Mouse (Mus musculus) testis, adult 2 months (tissue): Measurements from ENCODE around the gene Matn4.

Experiments used
- CTCF ChIP-seq: fragments of 200-500 bp; IDR thresholded peaks from 2 replicates; pipeline ENCODE4 v1.5.1; 2012; ENCODE audit warnings: low read depth, mild to moderate bottlenecking, inconsistent platforms, low read length, moderate library complexity; ENCODE audit not compliant: control insufficient read depth, insufficient read depth, insufficient replicate concordance
- POLR2A ChIP-seq: fragments of 200-500 bp; IDR thresholded peaks from 2 replicates; pipeline ENCODE4 v1.6.1; 2012; ENCODE audit warnings: low read depth, mild to moderate bottlenecking, inconsistent platforms, low read length, moderate library complexity; ENCODE audit not compliant: control insufficient read depth

GRCm38 (mm10) chr2:164428451-164428850 is 23.5 kb upstream of the Matn4 start:
- TF ChIP-seq POLR2A (no peak), CTCF (no peak)
